Mouse (Mus musculus) lung, embryonic 14.5 days (tissue): Measurements from ENCODE around the gene Vapa. TPM values are rescaled to one million over a fixed set of nuclear protein-coding genes. Genes with fewer than 3 reads are reported as not detected.

Experiments
- ATAC-seq: fragments of 200-750 bp; cut with Nextera tagmentation; 2 replicates; pipeline ENCODE4 v1.8.0; 2017; ENCODE audit warnings: mild to moderate bottlenecking, moderate TSS enrichment, moderate library complexity; ENCODE audit not compliant: insufficient read depth
- DNase-seq: peaks from one replicate; pipeline ENCODE4 v3.0.0-alpha.2; 2015
- H3K27ac ChIP-seq: fragments of 300-500 bp; sonication (generic); 2 replicates; pipeline ENCODE4 v1.5.1; 2014; ENCODE audit warnings: low read depth, mild to moderate bottlenecking, moderate library complexity
- H3K27me3 ChIP-seq: fragments of 300-500 bp; sonication (generic); 2 replicates; pipeline ENCODE4 v1.6.1; 2014; ENCODE audit warnings: low read length, control low read depth; ENCODE audit not compliant: insufficient read depth
- H3K36me3 ChIP-seq: fragments of 300-500 bp; sonication (generic); 2 replicates; pipeline ENCODE4 v1.6.1; 2014; ENCODE audit warnings: control low read depth; ENCODE audit not compliant: insufficient read depth
- H3K4me1 ChIP-seq: fragments of 300-500 bp; sonication (generic); 2 replicates; pipeline ENCODE4 v1.6.1; 2014; ENCODE audit warnings: antibody characterized with exemption, control low read depth; ENCODE audit not compliant: insufficient read depth
- H3K4me2 ChIP-seq: fragments of 300-500 bp; sonication (generic); 2 replicates; pipeline ENCODE4 v1.6.1; 2014; ENCODE audit warnings: mild to moderate bottlenecking
- H3K4me3 ChIP-seq: fragments of 300-500 bp; sonication (generic); 2 replicates; pipeline ENCODE4 v1.5.1; 2014; ENCODE audit warnings: low read depth, low read length
- H3K9ac ChIP-seq: fragments of 300-500 bp; sonication (generic); 2 replicates; pipeline ENCODE4 v1.6.1; 2014
- H3K9me3 ChIP-seq: fragments of 300-500 bp; sonication (generic); 2 replicates; pipeline ENCODE4 v1.6.1; 2016; ENCODE audit warnings: low read depth, low read length, control low read depth
- CTCF ChIP-seq: IDR thresholded peaks from 2 replicates; pipeline ENCODE4 v1.5.1; 2016; ENCODE audit warnings: antibody characterized with exemption, low read depth
- WGBS: fragments of 180-500 bp; shearing (Covaris S2); extraction: QIAGEN DNeasy Blood & Tissue Kit; methylation state at CpG from one replicate; pipeline ENCODE4 v1.1.7; 2014; 5-methylcytosine and 5-hydroxymethylcytosine counted together
- polyA plus RNA-seq: library from polyadenylated mRNA; unstranded; fragments of >200 nt; fragmentation: Nextera tagmentation; extraction: Ambion mirVana; gene quantifications from 2 replicates; pipeline ENCODE4 v1.2.1, GENCODE M21; 2014

Gene Vapa
- 189 and 201 TPM in 2 replicates for polyA plus RNA-seq

DNA sequence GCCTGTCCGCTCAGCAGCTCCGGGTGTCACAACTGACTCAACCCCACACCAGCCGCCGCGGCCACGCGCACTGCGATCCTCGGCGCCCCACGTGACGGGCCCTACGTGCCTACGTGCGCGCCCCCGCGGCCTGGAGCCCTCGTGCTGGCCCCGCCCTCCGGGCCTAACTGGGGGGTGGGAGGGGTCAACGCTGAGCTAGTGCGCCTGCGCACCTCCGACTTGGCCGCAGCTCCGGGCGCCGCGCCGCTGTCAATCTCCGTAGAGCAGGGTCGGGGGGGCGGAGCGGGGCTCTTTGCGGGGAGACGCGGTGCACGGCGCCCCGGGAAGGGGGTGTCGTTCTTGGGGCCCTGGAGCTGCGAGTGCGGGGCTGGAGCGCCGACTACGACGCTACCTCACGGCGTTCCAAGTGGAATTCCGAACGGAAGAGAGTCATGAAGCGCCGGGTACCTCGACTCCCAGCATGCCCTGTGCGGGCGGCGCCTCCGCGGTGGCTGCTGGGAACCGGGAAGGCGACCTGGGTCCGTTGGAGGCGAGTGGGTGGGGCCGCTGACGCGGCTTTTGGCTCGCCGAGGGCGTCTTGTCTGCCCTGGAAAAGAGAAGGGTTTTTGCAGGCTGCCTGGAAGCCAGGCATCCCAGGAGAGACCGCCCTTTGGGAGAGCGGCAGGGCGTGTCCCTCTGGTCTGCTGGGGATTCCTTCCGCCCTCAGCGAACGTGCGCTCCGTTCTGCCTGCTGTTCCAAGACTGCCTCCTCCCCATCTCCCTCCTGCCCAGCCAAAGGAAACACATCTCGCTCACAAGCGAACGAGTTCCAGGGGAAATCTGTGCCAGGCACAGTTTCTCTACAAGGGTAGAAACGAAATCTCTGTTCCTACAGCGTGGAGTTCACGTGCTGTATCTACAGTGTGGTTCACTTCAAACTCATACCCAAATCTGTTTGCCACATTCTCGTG is at the start of gene Vapa:
Gene Vapa, minus strand, starts transcription at position 93 of the 950 bp plus-strand sequence.
- peaks cover 8% of the 10 kb centered on the region; the same call in 1 of the 2 replicates for H3K36me3 ChIP-seq
- DNase-seq = peak; percentile 99
- TF ChIP-seq CTCF = no peak
- H3K4me3 ChIP-seq = peak within 1 kb of the TSS; percentile 97
- under 1% methylated on average over 72 of the region's 85 CpGs for WGBS
- H3K9ac ChIP-seq = peak within 1 kb of the TSS; percentile 98
- peak within 1 kb of the TSS; percentile 100 for H3K27ac ChIP-seq
- peaks cover 10% of the 10 kb centered on the region for H3K4me1 ChIP-seq
- H3K9me3 ChIP-seq = no peaks in the 10 kb centered on the region
- H3K4me2 ChIP-seq = peak within 1 kb of the TSS; percentile 82
- peak; percentile 95 for ATAC-seq
- no peaks in the 10 kb centered on the region for H3K27me3 ChIP-seq

DNA sequence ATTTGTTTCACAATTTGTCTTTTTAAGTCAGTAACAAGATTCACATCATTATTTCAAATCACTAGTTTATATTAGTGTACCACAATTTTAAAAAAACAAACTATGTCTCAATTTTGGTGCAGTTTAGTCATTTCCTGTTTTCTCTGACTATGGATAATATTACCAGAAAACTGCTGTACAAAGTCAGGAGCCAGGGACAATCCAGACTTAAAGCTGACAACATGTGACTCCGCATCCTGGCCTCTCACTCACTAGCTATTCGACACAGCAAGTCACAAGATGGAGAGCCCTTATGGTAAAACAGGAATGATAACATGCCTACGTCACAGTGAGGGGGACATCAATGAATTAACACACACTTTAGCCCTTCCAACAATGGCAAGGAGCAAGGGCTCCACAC is 49.3 kb upstream of the Vapa start:
- no peaks in the 10 kb centered on the region for H3K27me3 ChIP-seq
- no peak overlapping the region for H3K4me3 ChIP-seq
- H3K4me2 ChIP-seq = no peak overlapping the region
- H3K4me1 ChIP-seq = no peaks in the 10 kb centered on the region; the same call in 1 of the 2 replicates
- no peak overlapping the region for H3K27ac ChIP-seq
- no peak for DNase-seq
- H3K9me3 ChIP-seq = no peaks in the 10 kb centered on the region
- no peak for ATAC-seq
- TF ChIP-seq CTCF = no peak
- no peak overlapping the region for H3K9ac ChIP-seq
- H3K36me3 ChIP-seq = no peaks in the 10 kb centered on the region
- WGBS = 60% methylated on average over 3 of the region's 3 CpGs

DNA sequence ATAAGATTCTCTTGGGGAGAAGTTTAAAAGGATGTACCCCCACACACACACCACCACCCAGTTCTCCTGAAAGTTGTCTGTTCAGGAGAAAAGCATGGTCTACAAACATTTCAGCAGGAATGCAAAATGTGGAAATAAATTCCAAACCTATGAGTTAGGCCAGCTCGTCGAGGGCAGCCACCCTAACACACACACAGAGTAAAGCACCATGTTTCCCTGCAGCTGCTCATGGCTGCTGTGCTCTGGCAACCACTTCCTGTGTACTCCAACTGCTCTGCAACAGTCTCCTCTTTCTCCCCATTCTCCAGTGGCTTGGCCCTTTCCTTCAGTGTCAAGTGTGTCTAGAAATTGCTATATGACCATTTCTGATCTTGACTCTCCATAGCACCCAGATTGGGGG is 45.1 kb upstream of the Vapa start:
- Histone ChIP-seq H3K4me3 (no peak overlapping the region), H3K36me3 (no peaks in the 10 kb centered on the region), H3K4me1 (no peaks in the 10 kb centered on the region), H3K4me2 (no peak overlapping the region), H3K27me3 (no peaks in the 10 kb centered on the region), H3K9ac (no peak overlapping the region), H3K27ac (no peak overlapping the region), H3K9me3 (no peaks in the 10 kb centered on the region)
- ATAC-seq = no peak
- DNase-seq = no peak
- no peak for TF ChIP-seq CTCF
- WGBS = 55% methylated on average over 2 of the region's 2 CpGs

- Histone ChIP-seq H3K4me2 (no peak overlapping the region), H3K4me3 (no peak overlapping the region), H3K36me3 (no peaks in the 10 kb centered on the region), H3K9me3 (no peaks in the 10 kb centered on the region), H3K27me3 (no peaks in the 10 kb centered on the region), H3K9ac (no peak overlapping the region), H3K4me1 (no peaks in the 10 kb centered on the region), H3K27ac (no peak overlapping the region)
- DNase-seq = peak; percentile 49
- TF ChIP-seq CTCF = no peak
- ATAC-seq = peak; percentile 66
- 61% methylated on average over 9 of the region's 9 CpGs for WGBS
Measured at GRCm38 (mm10) chr17:65657958-65658357, 44.6 kb upstream of the Vapa start.

GRCm38 (mm10) chr17:65656731-65657130 is 43.4 kb upstream of the Vapa start:
- no peak for TF ChIP-seq CTCF
- H3K27me3 ChIP-seq = no peaks in the 10 kb centered on the region
- no peaks in the 10 kb centered on the region for H3K4me1 ChIP-seq
- no peak for DNase-seq
- ATAC-seq = no peak
- no peaks in the 10 kb centered on the region for H3K9me3 ChIP-seq
- 90% methylated on average over 6 of the region's 6 CpGs for WGBS
- H3K36me3 ChIP-seq = 0 out of 2 replicates have a peak, but pooled peaks cover 4% of the 10 kb centered on the region
- no peak overlapping the region for H3K9ac ChIP-seq
- no peak overlapping the region for H3K4me2 ChIP-seq
- H3K4me3 ChIP-seq = no peak overlapping the region
- H3K27ac ChIP-seq = no peak overlapping the region

DNA sequence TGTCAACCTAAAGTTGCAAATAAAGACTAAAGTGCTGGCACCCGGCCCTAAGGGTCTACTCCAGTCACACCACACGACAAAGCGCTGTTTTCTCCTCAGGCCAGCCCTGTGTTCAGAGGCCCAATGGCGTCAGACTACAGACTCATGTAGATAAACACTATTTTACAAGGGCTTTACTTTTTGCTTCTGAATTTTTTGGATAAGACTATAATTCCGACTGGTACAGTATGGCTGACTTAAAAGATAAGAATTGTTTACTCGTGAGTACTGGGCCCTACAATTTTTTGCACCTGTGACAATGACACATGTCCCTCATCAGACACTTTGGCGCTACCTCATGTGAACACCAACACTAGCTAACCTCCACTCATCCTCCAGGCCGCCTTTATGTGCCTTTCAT is 42.7 kb upstream of the Vapa start:
- Histone ChIP-seq H3K27me3 (no peaks in the 10 kb centered on the region), H3K9ac (no peak overlapping the region), H3K4me1 (no peaks in the 10 kb centered on the region), H3K27ac (no peak overlapping the region), H3K4me2 (no peak overlapping the region), H3K9me3 (no peaks in the 10 kb centered on the region), H3K4me3 (no peak overlapping the region), H3K36me3 (0 out of 2 replicates have a peak, but pooled peaks cover 4% of the 10 kb centered on the region)
- TF ChIP-seq CTCF = no peak
- ATAC-seq (no peak), DNase-seq (no peak)
- 83% methylated on average over 8 of the region's 8 CpGs for WGBS

GRCm38 (mm10) chr17:65655608-65656007 is 42.3 kb upstream of the Vapa start:
- H3K27ac ChIP-seq = no peak overlapping the region
- H3K9me3 ChIP-seq = no peaks in the 10 kb centered on the region
- no peaks in the 10 kb centered on the region for H3K4me1 ChIP-seq
- no peak for DNase-seq
- WGBS = 65% methylated on average over 4 of the region's 4 CpGs
- no peak for ATAC-seq
- no peak overlapping the region for H3K9ac ChIP-seq
- no peaks in the 10 kb centered on the region for H3K27me3 ChIP-seq
- 0 out of 2 replicates have a peak, but pooled peaks cover 4% of the 10 kb centered on the region for H3K36me3 ChIP-seq
- no peak overlapping the region for H3K4me3 ChIP-seq
- no peak for TF ChIP-seq CTCF
- no peak overlapping the region for H3K4me2 ChIP-seq
